Mouse (Mus musculus): ENCODE data around the gene Gm11273.

Gm11273 gene

DNA sequence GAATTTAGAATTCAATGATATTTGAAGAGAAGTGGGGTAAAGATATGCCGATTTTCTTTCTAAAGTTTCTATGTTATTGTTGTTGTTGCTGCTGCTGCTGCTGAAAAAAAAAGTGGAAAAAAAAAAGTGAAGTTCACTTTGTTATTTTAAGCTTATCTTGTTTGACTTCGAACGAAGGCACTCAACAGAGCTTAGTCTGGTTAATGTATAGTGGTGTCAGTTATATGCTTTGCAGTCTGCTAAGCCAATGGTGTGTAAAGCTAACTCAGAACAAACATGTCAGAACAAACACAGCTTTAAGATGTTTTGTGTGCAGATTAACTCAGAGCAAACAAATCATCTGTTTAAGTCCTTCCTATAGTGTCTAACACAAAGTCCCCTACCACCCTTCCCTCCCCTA, 47.1 kb downstream of the Gm11273 start:
- in situ Hi-C loops (cut with MboI; ENCODE audit: low pct_unique_long_range_greater_than_20kb in 1 of 2, low sequenced_read_pairs in 2 of 2, unreplicated experiment in 1 of 2), result loop anchor here in 1 of 2 experiments (5.0 kb wide), 1 partner anchor 47 kb away; no protein-coding TSS in a partner anchor

DNA sequence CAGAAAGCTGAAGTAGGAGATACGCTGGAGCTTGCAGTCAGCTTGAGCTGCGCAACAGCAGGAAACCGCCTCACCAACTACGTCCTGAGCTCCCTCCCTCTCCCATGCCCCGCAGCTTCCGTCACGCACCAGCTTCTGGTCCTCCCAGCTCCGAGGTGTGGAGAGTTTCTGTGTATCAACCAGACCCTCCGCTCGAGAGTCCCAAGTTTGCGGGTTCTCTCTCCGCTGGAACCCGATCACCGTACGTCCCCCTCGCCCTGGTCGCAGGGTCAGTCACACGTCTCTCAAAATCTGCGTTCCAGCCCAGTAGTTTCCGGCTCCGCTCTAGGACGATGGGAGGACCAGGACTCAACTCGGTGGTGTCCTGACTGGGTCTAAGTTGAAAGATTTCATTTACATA, 47.8 kb downstream of the Gm11273 start, which contains the start of gene Zscan26:
Gene Zscan26, minus strand, starts transcription at position 282 of the 400 bp plus-strand sequence.
- in situ Hi-C loops (cut with MboI; ENCODE audit: low pct_unique_long_range_greater_than_20kb in 1 of 2, low sequenced_read_pairs in 2 of 2, unreplicated experiment in 1 of 2), result loop anchor here in 1 of 2 experiments (5.0 kb wide), 1 partner anchor 46 kb away; no protein-coding TSS in a partner anchor

DNA sequence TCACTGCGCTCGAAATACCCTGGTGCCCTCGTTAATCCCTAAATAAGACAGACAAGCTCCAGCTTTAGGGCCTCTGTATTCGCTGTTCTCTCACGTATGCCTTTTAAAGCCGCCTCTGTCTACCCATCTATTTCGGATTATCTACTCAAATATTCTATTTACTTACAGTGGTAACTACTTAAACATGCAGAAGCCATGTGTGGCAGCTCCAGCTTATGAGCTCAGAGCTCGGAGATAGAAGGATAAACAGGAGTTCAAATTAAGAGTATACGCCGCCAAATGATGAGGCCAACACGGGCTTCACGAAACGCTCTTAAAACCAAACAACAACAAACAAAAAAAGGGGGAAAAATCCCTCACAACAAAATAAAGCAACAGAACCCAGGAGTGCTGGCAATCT, 48.2 kb downstream of the Gm11273 start:
- in situ Hi-C loops (cut with MboI; ENCODE audit: low pct_unique_long_range_greater_than_20kb in 1 of 2, low sequenced_read_pairs in 2 of 2, unreplicated experiment in 1 of 2), result loop anchor here in 1 of 2 experiments (5.0 kb wide), 1 partner anchor 46 kb away; no protein-coding TSS in a partner anchor

All from mouse embryonic stem cell (cell line).